In genomic region chr9:45843007-45843406, GRCm38 (mm10) we compare ENCODE assay signal across 14 mouse cellular contexts.
"Had no signal": no experiment of that assay in that cellular context is flagged by ENCODE, and none has a peak within 500 bp of the region (broad histone marks: within the 10 kb centered on the region; RNA-seq: fewer than 3 reads in every experiment).

No protein-coding gene starts in this region.

- DNase-seq: kidney, adult 2 months; kidney, postnatal 25 days; liver; liver, embryonic 13.5 days; liver, postnatal 0 days; lung, postnatal 14 days; retina, postnatal 1 day; thymus, postnatal 36 days had no signal

- H3K27ac ChIP-seq: limb, embryonic 12.5 days; liver, embryonic 13.5 days; lung, embryonic 15.5 days; macrophage; midbrain, embryonic 12.5 days; neural tube, embryonic 13.5 days had no signal

- H3K4me3 ChIP-seq: limb, embryonic 12.5 days; liver, embryonic 13.5 days; lung, embryonic 15.5 days; megakaryocyte, embryonic 14.5 days; midbrain, embryonic 12.5 days; neural tube, embryonic 13.5 days had no signal

- H3K36me3 ChIP-seq: limb, embryonic 12.5 days; liver, embryonic 13.5 days; lung, embryonic 15.5 days; midbrain, embryonic 12.5 days had no signal

- H3K9ac ChIP-seq: limb, embryonic 12.5 days; liver, embryonic 13.5 days; liver, postnatal 0 days; lung, embryonic 15.5 days; midbrain, embryonic 12.5 days; neural tube, embryonic 13.5 days had no signal

- H3K27me3 ChIP-seq: limb, embryonic 12.5 days; lung, embryonic 15.5 days; midbrain, embryonic 12.5 days; neural tube, embryonic 13.5 days had no signal
